Mouse (Mus musculus): Measurements from ENCODE around the gene Zfp583. TPM values are rescaled to one million over a fixed set of nuclear protein-coding genes. Genes with fewer than 3 reads are reported as not detected.
"Not testable (repeated sequence)": the region's sequence is repeated elsewhere in the genome, so short reads cannot be mapped to it uniquely, and the experiment has no call there.

Gene Zfp583
- polyA plus RNA-seq (2014; fragmentation: Nextera tagmentation; extraction: Ambion mirVana), result 6.2 and 6.5 TPM in 2 replicates

DNA sequence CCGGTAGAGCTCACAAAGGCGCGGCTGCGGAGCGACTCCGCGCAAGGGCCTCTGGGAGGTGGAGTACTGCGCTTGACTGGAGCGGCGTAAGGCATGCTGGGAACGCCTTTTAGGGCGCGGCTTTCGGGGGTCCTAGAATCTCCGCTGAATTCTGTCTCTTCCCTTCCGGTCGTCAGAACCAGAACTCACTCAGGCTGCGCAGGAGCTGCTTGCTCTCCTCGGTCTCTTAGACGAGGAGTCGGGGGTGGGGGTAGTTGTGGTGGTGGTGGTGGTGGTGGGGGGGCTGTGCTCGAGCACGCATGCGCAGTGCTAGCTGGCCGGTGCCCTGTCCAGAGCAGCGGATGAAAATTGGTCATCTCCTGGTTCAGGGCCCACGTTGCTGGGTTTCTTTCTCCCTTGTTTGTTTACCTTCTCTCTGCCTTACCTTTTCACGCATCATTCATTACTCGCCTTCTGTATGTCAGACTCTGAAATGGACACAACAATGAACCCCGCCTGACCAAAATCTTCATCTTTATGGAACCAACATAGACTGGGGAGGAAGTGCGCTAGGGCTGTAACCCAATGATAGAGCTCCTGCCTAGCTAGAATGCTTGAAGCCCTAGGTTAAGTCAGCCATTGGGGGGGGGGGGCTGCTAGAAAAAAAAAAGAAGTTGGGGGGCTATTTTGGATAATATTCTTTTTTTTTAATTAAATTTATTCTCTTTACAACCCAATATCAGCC lies at the start of gene Zfp583:
Zfp583 (minus strand) TSS at position 53 of the 724 bp plus-strand sequence.
- H3K9ac ChIP-seq (ENCODE audit: low read depth, low read length), result peak within 1 kb of the TSS; percentile 85
- peak within 1 kb of the TSS; percentile 74 for H3K4me2 ChIP-seq (ENCODE audit: low read depth, low read length)
- ATAC-seq (ENCODE audit: low read depth), result peak; percentile 97
- H3K9me3 ChIP-seq (ENCODE audit: control insufficient read depth, low read length), result 0 out of 2 replicates have a peak, but pooled peaks cover 6% of the 10 kb centered on the region
- H3K27me3 ChIP-seq (replicated peaks; ENCODE audit: control insufficient read depth, insufficient read depth, low read length), result no peaks in the 10 kb centered on the region
- H3K4me3 ChIP-seq (ENCODE audit: low read depth, low read length), result peak within 1 kb of the TSS; percentile 66
- H3K27ac ChIP-seq (replicated peaks; ENCODE audit: low read depth, low read length), result peak within 1 kb of the TSS; percentile 81
- 0 out of 2 replicates have a peak, but pooled peaks cover 6% of the 10 kb centered on the region for H3K36me3 ChIP-seq (ENCODE audit: control insufficient read depth, insufficient read depth, low read length)
- peaks cover 6% of the 10 kb centered on the region; the same call in 1 of the 2 replicates for H3K4me1 ChIP-seq (ENCODE audit: control insufficient read depth, insufficient read depth, low read length)
- peak; percentile 97 for DNase-seq (ENCODE audit: low spot score)
- WGBS, result 7% methylated on average over 25 of the region's 31 CpGs

DNA sequence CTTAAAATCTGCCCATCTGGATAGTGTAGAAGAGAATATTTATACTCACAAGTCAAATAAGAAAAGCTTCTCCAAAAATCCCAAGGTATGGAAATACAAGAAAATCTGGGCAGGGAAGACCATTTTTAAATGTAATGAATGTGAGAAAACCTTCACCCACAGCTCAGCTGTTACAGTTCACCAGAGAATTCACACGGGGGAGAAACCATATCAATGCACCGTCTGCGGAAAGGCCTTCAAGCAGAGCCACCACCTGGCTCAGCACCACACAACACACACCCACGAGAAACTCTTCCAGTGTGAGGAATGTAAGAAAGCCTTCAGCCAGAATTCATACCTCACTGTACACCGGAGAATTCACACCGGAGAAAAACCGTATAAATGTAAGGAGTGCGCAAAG lies 47.4 kb upstream of the Zfp583 start:
- 83% methylated on average over 8 of the region's 8 CpGs for WGBS
- no peaks in the 10 kb centered on the region; the same call in 1 of the 2 replicates for H3K36me3 ChIP-seq (ENCODE audit: control insufficient read depth, insufficient read depth, low read length)
- no peak overlapping the region for H3K27ac ChIP-seq (replicated peaks; ENCODE audit: low read depth, low read length)
- no peaks in the 10 kb centered on the region for H3K4me1 ChIP-seq (ENCODE audit: control insufficient read depth, insufficient read depth, low read length)
- no peak overlapping the region for H3K4me3 ChIP-seq (ENCODE audit: low read depth, low read length)
- ATAC-seq (ENCODE audit: low read depth) (no peak), DNase-seq (ENCODE audit: low spot score) (no peak)
- no peaks in the 10 kb centered on the region for H3K9me3 ChIP-seq (ENCODE audit: control insufficient read depth, low read length)
- no peak overlapping the region for H3K4me2 ChIP-seq (ENCODE audit: low read depth, low read length)
- no peak overlapping the region for H3K9ac ChIP-seq (ENCODE audit: low read depth, low read length)
- no peaks in the 10 kb centered on the region for H3K27me3 ChIP-seq (replicated peaks; ENCODE audit: control insufficient read depth, insufficient read depth, low read length)

DNA sequence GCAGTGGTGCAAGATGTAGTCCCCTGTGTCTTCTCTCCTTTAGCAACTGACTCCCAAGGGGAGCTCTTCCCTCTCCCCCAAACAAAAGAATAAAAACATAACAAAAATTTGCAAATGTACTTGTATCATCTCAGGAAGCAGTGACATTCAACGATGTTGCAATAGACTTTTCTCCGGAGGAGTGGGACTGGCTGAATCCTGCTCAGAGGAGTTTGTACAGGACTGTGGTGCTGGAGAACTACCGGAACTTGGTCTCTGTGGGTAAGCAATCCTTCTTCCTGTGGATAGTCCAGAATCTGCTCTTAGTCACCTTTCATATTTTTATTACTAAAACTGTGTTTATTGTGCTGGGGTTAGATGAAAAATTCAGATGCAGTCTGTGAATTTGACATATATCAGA lies 41.9 kb upstream of the Zfp583 start:
- no peak overlapping the region for H3K4me2 ChIP-seq (ENCODE audit: low read depth, low read length)
- H3K9me3 ChIP-seq (ENCODE audit: control insufficient read depth, low read length), result no peaks in the 10 kb centered on the region
- H3K27me3 ChIP-seq (replicated peaks; ENCODE audit: control insufficient read depth, insufficient read depth, low read length), result no peaks in the 10 kb centered on the region
- no peak for DNase-seq (ENCODE audit: low spot score)
- WGBS, result 91% methylated on average over 3 of the region's 3 CpGs
- no peak for ATAC-seq (ENCODE audit: low read depth)
- no peak overlapping the region for H3K4me3 ChIP-seq (ENCODE audit: low read depth, low read length)
- no peak overlapping the region for H3K9ac ChIP-seq (ENCODE audit: low read depth, low read length)
- H3K36me3 ChIP-seq (ENCODE audit: control insufficient read depth, insufficient read depth, low read length), result no peaks in the 10 kb centered on the region; the same call in 1 of the 2 replicates
- no peak overlapping the region for H3K27ac ChIP-seq (replicated peaks; ENCODE audit: low read depth, low read length)
- H3K4me1 ChIP-seq (ENCODE audit: control insufficient read depth, insufficient read depth, low read length), result no peaks in the 10 kb centered on the region

DNA sequence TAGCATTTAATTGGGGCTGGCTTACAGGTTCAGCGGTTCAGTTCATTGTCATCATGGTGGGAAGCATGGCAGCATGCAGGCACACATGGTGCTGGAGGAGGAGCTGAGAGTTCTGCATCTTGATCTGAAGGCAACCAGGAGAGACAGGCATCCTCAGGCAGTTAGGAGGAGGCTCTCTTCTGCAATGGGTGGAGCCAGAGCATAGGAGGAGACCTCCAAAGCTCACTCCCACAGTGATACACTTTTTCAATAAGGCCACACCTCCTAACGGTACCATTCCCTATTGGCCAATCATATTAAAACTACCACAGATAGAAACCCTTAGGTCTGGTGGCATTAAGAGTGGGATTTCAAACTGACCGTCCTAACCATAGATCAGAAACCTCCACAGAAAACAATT lies 38.4 kb upstream of the Zfp583 start:
- no peaks in the 10 kb centered on the region for H3K9me3 ChIP-seq (ENCODE audit: control insufficient read depth, low read length)
- ATAC-seq (ENCODE audit: low read depth) (no peak), DNase-seq (ENCODE audit: low spot score) (no peak)
- H3K4me1 ChIP-seq (ENCODE audit: control insufficient read depth, insufficient read depth, low read length), result no peaks in the 10 kb centered on the region
- H3K4me3 ChIP-seq (ENCODE audit: low read depth, low read length), result no peak overlapping the region
- no peaks in the 10 kb centered on the region for H3K36me3 ChIP-seq (ENCODE audit: control insufficient read depth, insufficient read depth, low read length)
- 85% methylated on average over 3 of the region's 3 CpGs for WGBS
- no peak overlapping the region for H3K4me2 ChIP-seq (ENCODE audit: low read depth, low read length)
- H3K27me3 ChIP-seq (replicated peaks; ENCODE audit: control insufficient read depth, insufficient read depth, low read length), result no peaks in the 10 kb centered on the region
- no peak overlapping the region for H3K9ac ChIP-seq (ENCODE audit: low read depth, low read length)
- H3K27ac ChIP-seq (replicated peaks; ENCODE audit: low read depth, low read length), result no peak overlapping the region

DNA sequence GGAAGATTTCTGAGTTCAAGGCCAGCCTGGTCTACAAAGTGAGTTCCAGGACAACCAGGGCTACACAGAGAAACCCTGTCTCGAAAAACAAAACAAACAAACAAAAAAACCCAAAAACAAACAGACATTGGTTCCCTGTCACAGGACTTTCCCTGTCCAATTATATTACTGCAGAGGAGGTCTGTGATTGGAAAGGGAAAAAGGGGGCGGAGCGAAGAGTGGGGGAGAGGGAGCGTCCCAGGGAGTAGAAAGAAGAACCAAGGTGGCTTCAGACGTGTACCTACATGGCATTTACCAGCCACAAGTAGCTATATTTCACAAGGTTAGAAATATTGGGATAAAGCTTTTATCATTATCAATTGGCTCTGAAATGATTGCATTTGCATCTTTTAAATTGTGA lies 37.1 kb upstream of the Zfp583 start:
- H3K27ac ChIP-seq (replicated peaks; ENCODE audit: low read depth, low read length); H3K4me2 ChIP-seq (ENCODE audit: low read depth, low read length); H3K27me3 ChIP-seq (replicated peaks; ENCODE audit: control insufficient read depth, insufficient read depth, low read length); H3K36me3 ChIP-seq (ENCODE audit: control insufficient read depth, insufficient read depth, low read length); ATAC-seq (ENCODE audit: low read depth); H3K9me3 ChIP-seq (ENCODE audit: control insufficient read depth, low read length); H3K4me1 ChIP-seq (ENCODE audit: control insufficient read depth, insufficient read depth, low read length); H3K4me3 ChIP-seq (ENCODE audit: low read depth, low read length); DNase-seq (ENCODE audit: low spot score); H3K9ac ChIP-seq (ENCODE audit: low read depth, low read length): not testable (repeated sequence)
- WGBS, result 82% methylated on average over 5 of the region's 5 CpGs

DNA sequence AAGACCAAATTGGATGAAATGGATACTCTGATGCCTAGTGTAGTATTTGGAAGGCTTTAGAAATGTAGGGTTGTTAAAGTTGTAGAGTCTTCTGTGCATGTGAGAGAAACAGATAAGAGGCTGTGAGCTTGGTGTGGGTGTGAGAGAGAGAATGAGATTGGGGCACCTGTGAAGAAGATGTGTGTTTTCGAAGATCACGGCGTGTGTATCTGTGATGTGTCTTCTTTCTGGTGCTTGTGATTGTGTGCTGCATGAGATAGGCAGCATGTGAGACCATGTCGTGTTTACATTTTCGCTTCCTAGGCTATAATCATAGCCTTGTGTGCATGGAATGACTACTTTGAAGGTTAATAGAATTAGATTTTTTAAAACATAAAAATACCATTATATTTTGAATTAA lies 36.1 kb upstream of the Zfp583 start:
- DNase-seq (ENCODE audit: low spot score) (no peak), ATAC-seq (ENCODE audit: low read depth) (no peak)
- no peaks in the 10 kb centered on the region for H3K9me3 ChIP-seq (ENCODE audit: control insufficient read depth, low read length)
- peaks cover 6% of the 10 kb centered on the region for H3K4me1 ChIP-seq (ENCODE audit: control insufficient read depth, insufficient read depth, low read length)
- 93% methylated on average over 5 of the region's 5 CpGs for WGBS
- no peaks in the 10 kb centered on the region for H3K36me3 ChIP-seq (ENCODE audit: control insufficient read depth, insufficient read depth, low read length)
- H3K4me3 ChIP-seq (ENCODE audit: low read depth, low read length), result no peak overlapping the region
- H3K9ac ChIP-seq (ENCODE audit: low read depth, low read length), result no peak overlapping the region
- no peak overlapping the region for H3K4me2 ChIP-seq (ENCODE audit: low read depth, low read length)
- H3K27me3 ChIP-seq (replicated peaks; ENCODE audit: control insufficient read depth, insufficient read depth, low read length), result no peaks in the 10 kb centered on the region
- no peak overlapping the region for H3K27ac ChIP-seq (replicated peaks; ENCODE audit: low read depth, low read length)

DNA sequence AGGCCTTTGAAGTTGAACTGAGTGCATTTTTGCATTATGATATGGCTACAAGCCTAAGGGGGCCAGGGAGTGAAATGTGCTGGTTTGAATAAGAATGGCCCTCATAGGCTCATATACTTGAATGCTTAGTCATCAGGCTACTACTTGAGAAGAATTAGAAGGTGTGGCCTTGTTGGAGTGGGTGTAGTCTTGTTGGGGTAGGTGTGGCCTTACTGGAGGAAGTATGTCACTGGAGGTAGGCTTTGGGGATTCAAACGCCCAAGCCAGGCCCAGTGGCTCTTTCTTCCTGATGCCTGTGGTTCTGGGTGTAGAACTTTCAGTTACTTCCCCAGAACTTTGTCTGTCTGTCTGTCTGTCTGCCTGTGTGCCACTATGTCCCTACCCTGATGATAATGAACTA lies 33.7 kb upstream of the Zfp583 start:
- no peak overlapping the region for H3K27ac ChIP-seq (replicated peaks; ENCODE audit: low read depth, low read length)
- no peaks in the 10 kb centered on the region for H3K27me3 ChIP-seq (replicated peaks; ENCODE audit: control insufficient read depth, insufficient read depth, low read length)
- DNase-seq (ENCODE audit: low spot score), result no peak
- no peak for ATAC-seq (ENCODE audit: low read depth)
- H3K4me1 ChIP-seq (ENCODE audit: control insufficient read depth, insufficient read depth, low read length), result peaks cover 6% of the 10 kb centered on the region
- H3K9ac ChIP-seq (ENCODE audit: low read depth, low read length), result no peak overlapping the region
- WGBS, result 46% methylated on average over 1 of the region's 1 CpGs
- no peaks in the 10 kb centered on the region for H3K9me3 ChIP-seq (ENCODE audit: control insufficient read depth, low read length)
- H3K4me2 ChIP-seq (ENCODE audit: low read depth, low read length), result no peak overlapping the region
- H3K36me3 ChIP-seq (ENCODE audit: control insufficient read depth, insufficient read depth, low read length), result no peaks in the 10 kb centered on the region
- H3K4me3 ChIP-seq (ENCODE audit: low read depth, low read length), result no peak overlapping the region

DNA sequence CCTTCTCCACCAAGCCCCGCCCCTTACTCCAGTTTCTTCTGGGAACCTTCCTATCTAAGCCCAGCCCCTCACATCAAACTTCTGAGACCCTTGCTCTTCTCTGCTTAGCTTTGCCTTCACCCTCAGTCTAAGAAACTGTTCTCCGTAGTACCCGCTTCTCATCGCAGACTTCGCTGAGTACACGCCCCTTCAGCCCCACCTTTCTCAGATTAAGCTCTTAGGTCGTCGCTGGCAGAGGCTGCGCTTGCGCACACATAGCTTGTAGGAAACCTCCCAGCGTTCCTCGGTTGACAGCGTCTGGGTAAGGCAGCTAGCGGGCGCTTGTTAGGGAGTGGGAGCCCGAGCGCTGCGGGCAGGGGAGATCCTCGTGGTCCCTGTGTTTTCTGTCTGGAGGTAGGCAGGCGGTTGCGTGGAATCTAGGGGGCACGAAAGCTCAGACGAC lies 32.0 kb upstream of the Zfp583 start, which contains the start of gene Zfp78:
Zfp78 (plus strand) TSS at position 234 of the 442 bp plus-strand sequence.
- peak within 1 kb of the TSS; percentile 46 for H3K4me3 ChIP-seq (ENCODE audit: low read depth, low read length)
- under 1% methylated on average over 23 of the region's 23 CpGs for WGBS
- peak within 1 kb of the TSS; percentile 59 for H3K4me2 ChIP-seq (ENCODE audit: low read depth, low read length)
- H3K36me3 ChIP-seq (ENCODE audit: control insufficient read depth, insufficient read depth, low read length), result no peaks in the 10 kb centered on the region
- ATAC-seq (ENCODE audit: low read depth), result peak; percentile 89
- DNase-seq (ENCODE audit: low spot score), result peak; percentile 98
- H3K9ac ChIP-seq (ENCODE audit: low read depth, low read length), result peak within 1 kb of the TSS; percentile 66
- no peaks in the 10 kb centered on the region for H3K27me3 ChIP-seq (replicated peaks; ENCODE audit: control insufficient read depth, insufficient read depth, low read length)
- peak within 1 kb of the TSS; percentile 86 for H3K27ac ChIP-seq (replicated peaks; ENCODE audit: low read depth, low read length)
- peaks cover 6% of the 10 kb centered on the region for H3K4me1 ChIP-seq (ENCODE audit: control insufficient read depth, insufficient read depth, low read length)
- no peaks in the 10 kb centered on the region for H3K9me3 ChIP-seq (ENCODE audit: control insufficient read depth, low read length)
